Mouse (Mus musculus) kidney, embryonic 16.5 days (tissue): ENCODE data around the gene 1700021F05Rik. TPM values are rescaled to one million over a fixed set of nuclear protein-coding genes. Genes with fewer than 3 reads are reported as not detected.

Source experiments
- ATAC-seq: fragments of 200-750 bp; cut with Nextera tagmentation; 2 replicates; pipeline ENCODE4 v1.8.0; 2017; ENCODE audit warnings: moderate TSS enrichment; ENCODE audit not compliant: low FRiP score, low TSS enrichment
- H3K27ac ChIP-seq: fragments of 300-500 bp; sonication (generic); 2 replicates; pipeline ENCODE4 v1.5.1; 2014; ENCODE audit warnings: low read length
- H3K27me3 ChIP-seq: fragments of 300-500 bp; sonication (generic); 2 replicates; pipeline ENCODE4 v1.6.1; 2014; ENCODE audit warnings: low read length, control low read depth, mixed read lengths; ENCODE audit not compliant: insufficient read depth
- H3K36me3 ChIP-seq: fragments of 300-500 bp; sonication (generic); 2 replicates; pipeline ENCODE4 v1.6.1; 2014; ENCODE audit warnings: low read length, control low read depth, mixed read lengths; ENCODE audit not compliant: insufficient read depth
- H3K4me1 ChIP-seq: fragments of 300-500 bp; sonication (generic); 2 replicates; pipeline ENCODE4 v1.6.1; 2014; ENCODE audit warnings: low read length, control low read depth, mixed read lengths; ENCODE audit not compliant: insufficient read depth
- H3K4me2 ChIP-seq: fragments of 300-500 bp; sonication (generic); replicated peaks from 2 replicates; pipeline ENCODE4 v1.6.1; 2014; ENCODE audit warnings: low read depth, low read length
- H3K4me3 ChIP-seq: fragments of 300-500 bp; sonication (generic); 2 replicates; pipeline ENCODE4 v1.5.1; 2014; ENCODE audit warnings: mild to moderate bottlenecking, low read length
- H3K9ac ChIP-seq: fragments of 300-500 bp; sonication (generic); replicated peaks from 2 replicates; pipeline ENCODE4 v1.6.1; 2014; ENCODE audit warnings: low read length
- H3K9me3 ChIP-seq: fragments of 300-500 bp; sonication (generic); 2 replicates; pipeline ENCODE4 v1.6.1; 2016; ENCODE audit warnings: low read length, control low read depth
- WGBS: fragments of 180-500 bp; shearing (Covaris S2); extraction: QIAGEN DNeasy Blood & Tissue Kit; methylation state at CpG from one replicate; pipeline ENCODE4 v1.1.7; 2014; 5-methylcytosine and 5-hydroxymethylcytosine counted together
- polyA plus RNA-seq: library from polyadenylated mRNA; unstranded; fragments of >200 nt; fragmentation: Nextera tagmentation; extraction: Ambion mirVana; gene quantifications from 2 replicates; pipeline ENCODE4 v1.2.1, GENCODE M21; 2015

The 1700021F05Rik gene
- polyA plus RNA-seq, 1 experiment from 2014 or later: 78.4 TPM

- under 1% methylated on average over 33 of the region's 101 CpGs for WGBS
- peak; percentile 55 for ATAC-seq
- H3K4me2 ChIP-seq: peak within 1 kb of the TSS; percentile 88
- H3K36me3 ChIP-seq: no peaks in the 10 kb centered on the region
- peak within 1 kb of the TSS; percentile 80 for H3K4me3 ChIP-seq
- no peaks in the 10 kb centered on the region for H3K9me3 ChIP-seq
- peaks cover 35% of the 10 kb centered on the region for H3K4me1 ChIP-seq
- peak within 1 kb of the TSS; percentile 98 for H3K27ac ChIP-seq
- H3K27me3 ChIP-seq: no peaks in the 10 kb centered on the region
- H3K9ac ChIP-seq: peak within 1 kb of the TSS; percentile 98
Observed at GRCm38 (mm10) chr10:43478751-43479435, 61.9 kb downstream of the 1700021F05Rik start, which contains the start of gene Bend3. Gene Bend3, plus strand, starts transcription at chr10:43478831.

GRCm38 (mm10) chr10:43477865-43478681 lies 62.7 kb downstream of the 1700021F05Rik start:
- Histone ChIP-seq H3K9ac (peak overlapping the region; percentile 98), H3K9me3 (no peaks in the 10 kb centered on the region), H3K4me3 (peak overlapping the region; percentile 80), H3K4me2 (peak overlapping the region; percentile 88), H3K27ac (peak overlapping the region; percentile 98), H3K27me3 (no peaks in the 10 kb centered on the region), H3K4me1 (peaks cover 28% of the 10 kb centered on the region), H3K36me3 (no peaks in the 10 kb centered on the region)
- ATAC-seq: peak; percentile 46
- WGBS: under 1% methylated on average over 42 of the region's 42 CpGs

GRCm38 (mm10) chr10:43477459-43477858 lies 63.3 kb downstream of the 1700021F05Rik start:
- Histone ChIP-seq H3K27ac (peak overlapping the region; percentile 98), H3K4me3 (peak overlapping the region; percentile 80), H3K27me3 (no peaks in the 10 kb centered on the region), H3K36me3 (no peaks in the 10 kb centered on the region), H3K4me1 (peaks cover 25% of the 10 kb centered on the region), H3K9me3 (no peaks in the 10 kb centered on the region), H3K4me2 (peak overlapping the region; percentile 88), H3K9ac (peak overlapping the region; percentile 98)
- 10% methylated on average over 9 of the region's 9 CpGs for WGBS
- no peak for ATAC-seq

- H3K4me1 ChIP-seq: peaks cover 13% of the 10 kb centered on the region
- no peak overlapping the region for H3K9ac ChIP-seq
- no peaks in the 10 kb centered on the region for H3K36me3 ChIP-seq
- no peaks in the 10 kb centered on the region for H3K27me3 ChIP-seq
- H3K4me3 ChIP-seq: no peak overlapping the region
- no peaks in the 10 kb centered on the region for H3K9me3 ChIP-seq
- 43% methylated on average over 4 of the region's 4 CpGs for WGBS
- no peak overlapping the region for H3K27ac ChIP-seq
- no peak for ATAC-seq
- H3K4me2 ChIP-seq: no peak overlapping the region
Observed at GRCm38 (mm10) chr10:43475376-43475775, 65.4 kb downstream of the 1700021F05Rik start.

Other genes starting within 250 kb of the 1700021F05Rik start
- gene Bend3, start 62.2 kb downstream of the 1700021F05Rik start, polyA plus RNA-seq: 4.1 and 6.8 TPM in 2 replicates
- gene Gm9803, start 16.9 kb downstream of the 1700021F05Rik start, polyA plus RNA-seq: 13.8 and 28.9 TPM in 2 replicates
- gene Cd24a, start 37.3 kb upstream of the 1700021F05Rik start, polyA plus RNA-seq: 416 and 441 TPM in 2 replicates